Mouse (Mus musculus) liver (tissue): ENCODE results near the gene 1810037I17Rik.
A peak's percentile ranks its signal among the peaks of the same experiment; 100 is the strongest.

Experiments
- DNase-seq: peaks from one replicate; pipeline ENCODE4 v3.0.0-alpha.2; 2020; ENCODE audit warnings: mixed read lengths

Gene 1810037I17Rik

DNA sequence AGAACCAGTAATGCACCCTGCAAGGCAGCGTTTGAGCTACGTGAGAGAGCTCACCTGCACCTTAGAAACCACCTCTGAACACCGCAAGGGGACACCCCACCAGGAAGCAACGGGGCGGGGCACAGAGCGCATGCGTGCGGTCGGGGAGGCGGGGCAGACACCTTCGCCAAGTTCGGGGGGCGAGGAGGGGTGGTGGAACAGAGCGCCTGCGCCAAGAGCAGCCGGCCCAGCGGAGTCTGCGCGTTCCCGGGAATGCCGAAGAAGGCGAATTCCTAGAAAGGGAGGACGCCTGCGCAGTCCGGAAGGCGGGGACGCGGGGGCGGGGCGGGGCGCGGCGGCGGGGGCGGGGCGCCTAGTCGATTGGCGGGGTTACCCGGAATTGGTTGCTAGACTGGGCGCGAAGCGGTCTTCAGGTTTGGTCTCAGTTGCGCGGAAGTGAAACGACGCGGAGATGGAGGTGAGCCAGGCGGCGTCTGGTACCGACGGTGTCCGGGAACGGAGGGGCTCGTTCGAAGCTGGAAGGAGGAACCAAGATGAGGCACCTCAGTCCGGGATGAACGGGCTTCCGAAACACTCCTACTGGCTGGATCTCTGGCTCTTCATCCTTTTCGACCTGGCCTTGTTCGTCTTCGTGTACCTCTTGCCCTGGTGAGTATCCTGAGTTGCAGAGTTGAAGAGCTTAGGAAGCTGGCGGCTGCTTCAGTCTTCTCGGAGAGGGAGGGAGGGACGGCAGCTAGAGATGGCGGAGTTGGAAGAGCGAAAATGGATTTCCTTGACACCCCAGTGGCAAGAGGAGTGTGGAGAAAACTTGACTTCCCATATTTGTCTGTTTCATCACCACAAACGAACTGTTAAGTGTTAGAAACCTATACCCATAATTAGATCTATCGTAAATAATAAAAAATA is at the start of gene 1810037I17Rik:
Gene 1810037I17Rik, plus strand, starts transcription at position 195 of the 906 bp plus-strand sequence.
- peak; percentile 98 for DNase-seq

DNA sequence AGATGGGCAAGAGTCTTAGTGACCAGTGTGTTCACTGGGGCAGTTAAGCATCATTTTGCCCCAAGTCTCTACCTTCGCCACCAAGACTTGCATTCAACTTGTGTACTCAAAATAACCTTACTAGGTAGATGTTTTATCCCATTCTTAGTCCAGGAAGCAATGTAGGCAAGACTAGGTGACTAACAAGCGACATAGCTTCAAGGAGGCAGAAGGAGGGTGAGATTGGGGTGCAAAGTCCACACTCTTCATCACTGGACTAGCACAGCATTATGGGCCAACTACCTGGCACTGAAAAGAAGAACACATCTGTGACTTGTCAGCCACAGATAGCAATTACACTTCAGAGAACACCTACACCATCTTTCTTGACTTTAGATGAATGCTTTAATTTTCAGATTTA is 47.1 kb upstream of the 1810037I17Rik start:
- no peak for DNase-seq

DNA sequence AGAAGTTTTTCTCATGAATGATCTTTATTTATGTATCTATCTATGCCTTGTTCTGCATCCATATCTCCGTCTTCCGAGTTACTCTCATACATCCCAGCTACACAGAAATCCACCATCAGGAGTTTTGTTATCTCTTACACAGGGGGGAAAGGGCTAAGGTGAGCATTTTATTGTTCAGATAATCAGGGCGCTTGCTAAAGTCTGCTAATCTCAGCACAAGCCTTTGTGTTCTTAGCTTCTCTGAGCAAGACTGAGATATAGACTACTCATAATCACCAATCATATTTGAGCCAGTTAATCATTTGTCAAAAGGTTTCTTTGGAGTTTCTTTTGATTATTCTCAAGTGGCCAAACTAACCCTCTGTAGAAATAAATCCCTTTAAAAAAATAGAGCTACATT is 46.5 kb upstream of the 1810037I17Rik start:
- DNase-seq, result no peak

DNA sequence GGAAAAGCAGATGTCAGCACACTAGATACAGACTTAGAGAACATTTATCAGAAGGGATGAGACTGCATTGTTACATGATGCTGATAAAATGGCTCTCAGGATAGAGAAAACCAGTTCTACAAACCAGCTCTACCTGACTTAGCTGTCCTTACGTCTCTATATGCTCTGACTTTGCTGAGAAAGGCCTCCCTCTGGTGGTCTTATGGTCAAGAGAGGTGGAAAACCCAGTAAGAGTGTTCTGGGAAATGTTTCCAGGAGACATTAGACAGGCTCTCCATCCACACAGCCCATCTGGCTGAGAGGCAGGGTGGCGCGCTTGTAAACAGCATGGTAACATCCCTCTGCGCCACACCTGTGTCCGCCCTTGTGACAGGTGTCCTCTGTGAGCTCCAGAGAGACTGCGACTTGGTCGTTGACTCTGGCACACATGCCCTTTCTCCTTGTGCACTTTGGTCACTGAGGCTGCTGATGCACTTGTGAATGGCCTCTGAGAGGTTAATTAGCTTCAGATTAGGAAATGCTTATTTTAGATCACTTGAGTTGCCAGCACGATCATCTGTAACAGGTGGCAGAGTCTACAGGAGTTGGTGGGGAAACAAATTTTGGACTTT is 45.2 kb upstream of the 1810037I17Rik start:
- DNase-seq, result no peak

DNA sequence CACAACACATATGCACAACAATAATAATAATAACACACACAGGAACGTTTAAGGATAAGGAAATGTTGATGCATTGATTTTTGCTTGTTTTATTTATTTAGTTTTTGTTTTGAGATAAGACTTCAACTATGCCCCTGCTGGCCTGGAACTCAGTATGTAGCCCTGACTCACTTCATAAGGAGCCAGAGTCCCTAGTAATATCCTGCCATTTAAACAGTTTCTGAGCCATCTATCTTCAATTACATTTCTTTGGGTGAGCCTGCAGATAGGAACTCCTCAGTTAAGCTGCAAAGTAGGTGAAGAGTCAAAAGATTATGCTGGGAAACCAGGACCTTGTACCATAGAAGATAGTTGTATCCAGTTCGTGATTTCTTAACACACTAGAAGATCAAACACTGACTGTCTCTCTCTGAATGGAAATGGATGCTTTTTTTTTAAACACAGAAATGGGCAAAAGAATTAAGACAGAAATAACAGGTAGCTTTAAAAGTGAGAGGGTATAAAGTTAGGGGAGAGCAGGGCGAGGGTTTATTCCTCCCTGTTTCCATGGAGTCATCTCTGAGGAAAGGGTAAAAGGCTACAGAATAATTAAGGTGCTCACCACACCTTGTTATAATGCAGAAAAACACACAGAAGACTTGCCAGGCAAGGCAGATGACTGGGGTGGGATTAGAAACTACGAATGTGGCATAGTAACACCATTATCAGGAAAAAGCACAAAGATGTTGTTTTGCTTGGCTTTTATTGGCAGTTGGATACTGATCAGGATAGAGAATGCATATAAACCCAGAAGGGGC is 36.3 kb upstream of the 1810037I17Rik start:
- DNase-seq, result no peak

DNA sequence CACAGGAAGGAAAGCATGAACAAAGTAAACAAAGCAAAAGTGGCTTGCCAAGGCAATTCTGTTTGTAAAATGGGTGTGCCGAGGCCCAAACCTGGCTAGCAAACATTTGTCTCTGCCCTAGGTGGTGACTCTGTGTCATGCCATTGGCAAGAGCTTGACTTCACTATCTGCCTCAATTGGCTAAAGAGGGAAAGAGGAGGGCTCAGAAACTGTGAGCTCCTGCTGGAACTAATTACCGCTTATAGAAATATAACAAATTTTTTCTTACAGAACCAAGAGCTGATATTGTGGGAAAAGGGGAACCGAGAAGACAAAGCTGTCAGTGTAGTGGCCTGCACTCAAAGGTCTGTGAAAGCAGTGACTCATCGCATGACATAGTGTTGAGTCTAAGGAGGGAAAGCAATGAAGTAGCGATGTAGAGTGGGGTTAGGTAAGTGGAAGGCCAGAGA is 35.6 kb upstream of the 1810037I17Rik start:
- DNase-seq, result no peak

DNA sequence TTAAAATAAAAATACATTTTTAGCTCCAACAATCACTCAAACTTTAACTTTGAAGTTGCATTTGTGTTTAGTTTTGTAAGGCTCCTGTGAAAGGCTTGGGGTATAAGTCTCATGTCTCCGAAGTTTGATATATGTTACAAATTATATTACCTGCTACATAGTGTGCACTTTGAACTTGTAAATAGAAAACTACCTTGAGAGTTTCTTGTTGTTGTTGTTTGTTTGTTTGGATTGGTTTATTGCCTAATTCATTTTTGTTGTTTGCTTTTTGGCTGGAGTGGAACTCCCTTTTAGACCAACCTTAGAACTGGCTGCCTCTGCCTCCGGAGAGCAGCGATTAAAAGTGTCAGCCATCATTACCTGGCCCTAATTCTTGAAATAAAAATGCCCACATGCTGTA is 29.2 kb upstream of the 1810037I17Rik start, which contains the start of gene Fabp2:
Gene Fabp2, plus strand, starts transcription at position 301 of the 400 bp plus-strand sequence.
- DNase-seq, result no peak

DNA sequence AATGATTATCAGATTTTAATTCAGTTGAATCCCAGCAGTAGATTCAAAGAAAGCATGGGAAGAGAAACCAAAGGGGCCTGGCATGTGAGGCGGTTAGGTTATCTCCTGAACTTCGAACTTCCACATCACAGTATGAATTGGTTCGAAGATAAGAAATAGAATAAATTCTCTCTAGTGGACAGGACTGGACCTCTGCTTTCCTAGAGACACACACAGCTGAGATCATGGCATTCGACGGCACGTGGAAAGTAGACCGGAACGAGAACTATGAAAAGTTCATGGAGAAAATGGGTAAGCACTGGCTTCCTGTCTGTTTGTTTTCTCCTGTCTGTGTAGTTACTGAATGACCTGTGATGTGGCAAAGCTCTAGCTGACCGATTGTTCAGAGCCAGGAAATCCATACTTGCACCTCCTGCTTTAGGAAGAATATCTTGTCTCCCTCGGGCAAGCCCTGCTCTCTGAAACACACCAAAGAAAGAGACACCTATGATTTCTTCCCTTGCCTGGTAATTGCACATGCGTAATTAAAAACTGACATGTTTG is 28.7 kb upstream of the 1810037I17Rik start:
- no peak for DNase-seq

DNA sequence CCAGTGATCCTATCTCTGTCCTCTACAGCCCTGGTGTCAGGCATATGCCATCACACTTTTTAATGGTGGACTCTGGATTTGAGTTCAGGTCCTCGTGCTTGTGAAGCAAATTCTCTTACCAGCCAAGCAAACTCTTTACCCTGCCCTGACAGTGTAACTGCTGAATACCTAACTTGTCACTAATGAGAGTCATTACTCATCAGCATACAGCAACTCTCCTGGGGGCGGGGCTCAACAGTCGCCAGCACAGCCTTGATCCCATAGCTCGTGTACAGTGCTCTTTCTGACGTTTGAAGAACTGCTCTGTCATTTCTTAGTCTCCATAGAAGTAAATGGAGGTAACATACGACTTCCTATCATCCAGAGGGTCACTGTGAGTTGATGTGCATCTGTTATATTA is 25.7 kb upstream of the 1810037I17Rik start:
- DNase-seq, result no peak

DNA sequence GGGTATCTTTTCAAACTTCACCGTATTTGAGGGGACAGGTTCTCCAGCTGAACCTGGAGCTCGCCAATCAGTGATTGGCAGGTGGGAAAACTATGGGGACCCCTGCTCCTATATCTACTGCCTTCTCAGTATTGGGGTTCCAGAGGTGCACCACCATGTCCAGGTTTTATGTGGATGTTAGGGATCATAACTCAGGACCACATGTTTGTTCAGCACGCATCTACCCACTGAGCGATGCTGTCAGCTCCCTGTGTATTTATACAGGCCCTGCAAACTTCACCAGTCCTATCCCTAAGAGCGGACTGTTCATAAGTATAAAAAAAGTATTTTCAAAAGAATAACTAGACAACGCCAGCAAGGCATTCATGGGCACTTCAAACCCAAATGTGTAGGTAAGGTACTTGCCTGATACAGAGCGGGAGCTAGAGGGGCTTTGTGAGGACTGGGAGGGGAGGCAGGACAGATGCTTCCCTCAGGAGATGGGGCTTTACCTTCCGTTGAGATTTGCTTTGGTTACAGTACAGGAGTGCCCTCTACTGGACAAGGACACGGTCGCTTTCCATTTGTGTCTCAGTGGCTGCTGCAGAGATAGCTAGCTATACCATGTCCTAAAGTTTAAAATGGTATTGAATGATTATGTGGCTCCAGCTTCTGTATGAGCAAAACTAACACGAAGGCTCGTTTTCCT is 20.1 kb upstream of the 1810037I17Rik start:
- DNase-seq, result peak; percentile 49

DNA sequence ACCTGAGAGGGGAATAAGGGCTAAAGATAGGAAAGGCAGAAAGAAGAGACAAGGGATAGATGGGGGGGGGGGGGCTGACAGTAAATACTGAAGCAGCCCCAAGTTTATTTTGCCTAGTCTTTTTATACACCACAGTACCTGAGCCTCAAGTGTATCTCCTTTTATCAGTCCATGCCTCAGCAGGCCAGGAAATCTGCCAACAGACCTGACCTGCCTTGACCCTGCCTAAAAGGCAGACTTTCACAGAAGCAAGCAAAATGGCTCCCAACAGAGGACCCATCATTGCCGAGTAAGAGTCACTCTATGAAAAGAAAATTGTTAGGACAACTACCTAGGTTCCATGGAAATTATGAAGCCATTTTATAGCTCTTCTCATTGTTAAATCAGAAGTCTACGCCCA is 16.2 kb upstream of the 1810037I17Rik start:
- no peak for DNase-seq

DNA sequence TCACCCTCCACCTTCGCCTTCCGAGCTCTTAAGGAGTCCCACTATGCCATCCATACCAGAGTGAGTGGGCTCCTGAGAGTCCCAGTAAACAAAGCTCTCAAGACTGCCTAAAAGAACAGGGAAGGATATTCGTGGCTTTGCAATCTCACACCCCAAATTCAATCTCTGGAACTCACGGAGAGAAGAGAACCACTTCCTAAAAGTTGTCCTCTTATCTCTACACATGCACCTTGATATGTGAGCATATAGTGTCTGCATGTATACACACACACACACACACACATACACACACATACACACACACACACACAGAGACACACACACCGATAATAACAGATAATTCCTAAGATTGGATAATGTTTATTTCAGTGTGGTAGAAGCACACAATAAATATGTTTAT is 8.5 kb upstream of the 1810037I17Rik start:
- DNase-seq, result no peak

DNA sequence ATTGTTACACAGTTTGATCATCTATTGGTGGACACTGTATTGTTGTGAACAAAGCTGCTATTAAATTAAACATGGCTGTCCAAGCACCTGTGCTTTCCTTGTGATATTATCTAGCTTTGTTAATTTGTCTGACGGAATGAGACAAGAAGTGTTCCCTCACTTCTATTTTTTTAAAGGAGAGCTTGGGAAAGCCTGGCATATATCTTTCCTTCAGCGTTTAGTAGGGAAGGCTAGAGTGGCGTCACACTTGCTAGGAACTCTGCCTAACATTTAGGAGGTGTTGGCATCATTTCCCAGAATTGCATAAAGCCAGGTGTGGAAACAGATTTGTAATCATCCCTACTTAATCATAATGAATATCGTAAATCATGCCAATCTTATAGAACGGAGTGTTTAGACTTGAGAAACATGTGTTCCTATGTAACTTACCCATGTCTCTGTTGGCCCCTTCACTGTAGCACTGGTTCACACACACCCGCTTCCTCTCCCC is 7.8 kb upstream of the 1810037I17Rik start:
- DNase-seq, result no peak

DNA sequence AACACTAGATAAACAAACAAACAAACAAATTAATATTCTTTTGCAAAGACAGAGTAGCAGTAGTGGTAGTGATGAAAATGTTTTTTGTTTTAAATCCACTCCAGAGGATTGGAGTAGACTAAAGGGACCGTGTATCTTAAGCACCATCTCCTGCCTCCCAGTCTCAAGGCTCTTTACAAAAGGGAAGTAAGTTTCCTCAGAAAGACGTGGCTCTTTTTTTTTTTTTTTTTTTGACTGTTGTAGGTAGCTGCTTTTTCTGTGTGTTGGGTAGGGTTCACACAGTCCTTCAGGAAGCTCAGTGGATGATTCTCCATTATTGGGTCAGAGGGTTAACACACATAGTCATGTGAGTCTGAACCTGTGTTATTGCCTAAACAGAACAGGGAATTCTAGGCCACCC is 5.3 kb upstream of the 1810037I17Rik start:
- DNase-seq, result no peak

DNA sequence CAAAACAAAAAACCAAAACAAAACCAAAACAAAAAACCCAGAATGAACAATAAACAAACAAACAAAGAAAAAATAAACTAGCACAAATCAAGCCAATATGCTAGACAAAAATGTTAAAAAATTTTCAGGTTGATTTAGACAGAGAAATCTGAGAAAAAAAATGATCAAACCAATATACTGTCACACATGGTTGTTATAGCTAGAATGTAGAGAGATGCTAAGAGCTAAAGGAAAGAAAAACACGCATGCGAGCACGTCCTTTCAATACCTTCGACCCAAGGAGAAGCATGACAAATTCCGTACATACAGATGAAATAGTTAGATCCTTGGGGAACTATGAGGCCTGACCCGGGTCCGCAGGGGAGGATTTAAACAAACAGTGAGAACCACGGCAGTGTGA is 4.7 kb upstream of the 1810037I17Rik start, which contains the start of gene Gm10959:
Gene Gm10959, minus strand, starts transcription at position 101 of the 400 bp plus-strand sequence.
- DNase-seq, result no peak

DNA sequence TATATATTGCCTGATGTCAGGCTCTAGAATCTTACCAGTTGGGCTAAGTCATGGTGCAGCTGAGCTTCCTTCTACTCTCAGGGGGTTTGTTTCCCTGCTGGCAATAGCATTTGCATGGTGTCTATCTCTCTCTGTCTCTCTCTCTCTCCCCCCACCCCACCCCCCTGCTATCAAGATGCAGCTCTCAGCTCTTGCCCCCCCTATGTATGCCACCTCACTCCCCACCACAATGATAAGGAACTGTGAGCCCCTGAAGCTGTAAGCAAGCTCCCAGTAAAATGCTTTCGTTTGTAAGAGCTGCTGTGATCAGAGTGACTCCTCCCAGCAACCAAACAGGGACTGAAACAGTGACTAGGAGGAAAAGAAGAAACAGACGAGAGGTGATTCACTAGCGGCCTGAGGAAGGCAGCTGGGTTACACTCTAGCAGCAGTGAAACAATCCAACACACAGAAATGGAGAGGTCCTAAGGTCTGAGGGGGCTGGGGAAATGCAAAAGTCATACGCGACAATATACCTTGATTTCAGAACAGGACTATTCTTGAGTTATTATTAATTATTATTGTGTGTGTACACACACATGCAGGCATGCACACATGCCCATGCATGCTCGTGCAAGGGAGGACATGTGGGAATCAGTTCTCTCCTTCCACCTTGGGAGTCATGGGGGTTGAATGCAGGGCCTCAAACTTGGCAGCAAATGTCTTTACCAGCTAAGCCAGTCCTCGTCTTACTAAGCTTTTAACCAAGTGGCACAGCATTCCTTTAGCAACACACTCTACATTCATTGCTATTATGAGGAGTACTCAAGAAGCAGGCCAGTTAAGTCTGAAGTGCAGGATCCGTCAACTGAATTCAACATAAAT is 3.2 kb upstream of the 1810037I17Rik start:
- DNase-seq, result peak; percentile 15

DNA sequence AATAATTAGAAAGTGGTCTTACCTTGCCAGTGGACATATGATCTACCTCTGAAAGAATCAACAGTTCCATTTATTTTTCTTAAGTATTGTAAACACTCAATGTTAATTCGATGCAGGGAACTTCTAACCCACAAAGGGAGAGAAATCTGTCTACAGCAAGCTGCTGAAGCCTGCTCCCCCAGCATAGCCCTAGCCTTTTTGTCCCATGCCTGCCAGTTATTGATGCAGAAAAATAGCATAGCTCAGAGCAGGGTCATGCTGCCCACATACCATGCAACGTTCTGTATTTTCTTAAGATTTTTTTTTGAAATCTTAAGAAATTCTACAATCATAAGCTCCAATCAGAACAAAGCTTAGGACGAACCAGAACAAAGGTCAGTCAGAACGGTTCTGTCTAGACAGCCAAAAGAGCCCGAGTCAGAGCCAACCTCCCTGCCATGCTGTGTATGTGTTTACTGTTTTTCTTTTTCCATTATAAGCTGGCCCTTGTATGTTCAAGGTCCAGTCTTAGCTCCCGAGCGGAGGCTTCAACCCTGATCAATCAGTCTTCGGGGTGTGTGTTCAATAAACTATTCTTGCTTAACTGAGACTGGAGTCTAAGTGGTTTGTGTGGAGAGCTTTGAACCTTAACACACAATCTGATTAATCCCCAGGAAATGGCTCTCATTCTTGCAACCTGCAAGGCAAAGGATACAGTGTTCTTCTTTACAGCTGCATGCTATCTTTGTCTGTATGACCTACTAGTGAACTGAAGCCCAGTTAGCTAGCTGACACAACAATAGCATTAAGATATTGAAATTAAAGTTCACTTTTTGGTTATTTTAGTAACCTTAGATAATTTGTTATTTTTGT is 2.1 kb upstream of the 1810037I17Rik start:
- DNase-seq, result no peak

DNA sequence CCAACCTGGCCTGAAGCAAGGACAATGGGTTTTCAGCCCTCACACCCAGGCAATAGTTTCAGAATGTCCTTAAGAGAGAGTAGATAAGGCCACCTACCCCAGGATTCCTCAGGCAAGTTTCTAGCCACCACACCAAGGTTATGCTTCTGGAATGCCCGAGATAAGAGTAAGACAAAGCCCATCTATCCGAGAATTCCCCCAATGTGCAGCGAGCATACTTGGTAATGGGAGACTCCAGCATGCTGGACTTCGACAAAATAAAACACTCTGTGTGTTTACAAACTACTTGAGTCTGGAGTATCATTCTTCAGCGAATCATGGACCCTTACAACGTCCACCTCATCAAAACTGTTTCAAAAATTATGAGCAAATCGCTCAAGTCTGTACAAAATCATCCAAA is 856 bp upstream of the 1810037I17Rik start:
- DNase-seq, result peak; percentile 22

DNA sequence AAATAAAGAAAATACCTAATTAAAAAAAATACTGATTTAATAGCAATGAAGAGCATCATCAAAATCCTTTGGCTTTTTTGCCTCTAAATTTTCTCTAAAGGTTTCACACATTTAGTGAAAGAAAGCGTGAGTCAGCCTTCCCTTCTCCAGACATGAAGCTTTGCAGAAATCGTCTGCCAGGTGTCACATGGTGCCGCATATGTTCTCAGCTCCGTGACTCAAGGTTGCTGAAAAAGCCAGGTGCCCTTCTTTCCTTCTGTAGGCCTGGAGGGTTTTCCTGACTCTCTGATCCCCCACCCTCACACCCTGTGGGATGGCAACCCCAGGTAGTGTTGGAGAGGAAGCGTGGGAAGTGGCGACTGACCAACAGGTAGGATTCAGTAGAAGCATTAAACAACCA is 5.7 kb downstream of the 1810037I17Rik start:
- DNase-seq, result no peak

DNA sequence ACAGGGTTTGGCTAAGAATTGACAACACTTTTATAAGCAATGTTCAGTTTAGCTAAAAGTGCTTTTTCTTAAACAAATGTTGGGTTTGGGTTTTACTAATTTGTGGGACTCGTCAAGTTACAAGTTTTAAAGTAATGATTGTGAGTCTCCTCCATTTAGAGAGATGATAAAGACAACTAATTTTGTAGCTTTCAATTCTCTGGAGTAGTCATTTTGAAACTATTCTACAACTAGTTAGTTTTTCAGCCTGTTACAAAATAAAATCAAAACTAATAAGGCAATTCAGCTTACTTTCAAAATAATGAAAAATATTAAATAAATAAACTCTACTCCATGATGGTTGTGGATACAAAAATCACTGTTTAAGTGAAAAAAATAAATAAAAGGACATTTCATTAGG is 8.5 kb downstream of the 1810037I17Rik start:
- no peak for DNase-seq
